In genomic region chr8:105312891-105313481, GRCm38 (mm10) we compare ENCODE assay signal across 16 mouse cellular contexts. TPM values are rescaled to one million over a fixed set of nuclear protein-coding genes. Genes with fewer than 3 reads are reported as not detected.
DNase-seq lines count a peak whose midpoint lies in the region; ATAC-seq and TF ChIP-seq lines count a peak whose summit lies in the region.
"Had no signal": no experiment of that assay in that cellular context is flagged by ENCODE, and none has a peak within 500 bp of the region (broad histone marks: within the 10 kb centered on the region; RNA-seq: fewer than 3 reads in every experiment).

No protein-coding gene starts in this region.

- DNase-seq in cerebellum, adult 11-12 months: peak; percentile 70
- DNase-seq in cerebellum, postnatal 4 days (ENCODE audit: low spot score in 2 of 2): no peak
- no peak for DNase-seq in intestine, embryonic 14.5 days (ENCODE audit: low spot score)
- DNase-seq in liver, embryonic 14.5 days (ENCODE audit: low read depth in 3 of 3, low spot score in 3 of 3): no peak
- no peak for DNase-seq in urinary bladder, postnatal 4 days (ENCODE audit: low spot score in 2 of 2)
- DNase-seq in thymus, postnatal 25 days: no peak
- DNase-seq: adrenal gland, postnatal 25 days; embryo, embryonic 11 days; kidney, adult 8-10 months; layer of hippocampus, postnatal 36 days; lung, embryonic 14.5 days had no signal

- WGBS in intestine, embryonic 14.5 days: 91% methylated on average over 8 of the region's 8 CpGs
- 83% methylated on average over 8 of the region's 8 CpGs for WGBS in intestine, embryonic 15.5 days
- WGBS in liver, embryonic 14.5 days (ENCODE audit: insufficient replicate concordance): 42% methylated on average over 8 of the region's 8 CpGs

- TF ChIP-seq EP300 in liver, embryonic 14.5 days (IDR thresholded peaks at IDR 0.05; ENCODE audit: low read depth): peak; percentile 78

- H3K27me3 ChIP-seq in intestine, embryonic 14.5 days (replicated peaks; ENCODE audit: control insufficient read depth, insufficient read depth, low read length): no peaks in the 10 kb centered on the region
- no peaks in the 10 kb centered on the region for H3K27me3 ChIP-seq in intestine, embryonic 15.5 days (replicated peaks)
- no peaks in the 10 kb centered on the region for H3K27me3 ChIP-seq in liver, embryonic 14.5 days (ENCODE audit: control insufficient read depth, insufficient read depth, low read length)
- H3K27me3 ChIP-seq: CH12.LX; forebrain, embryonic 15.5 days had no signal

- peaks cover 72% of the 10 kb centered on the region for H3K36me3 ChIP-seq in intestine, embryonic 14.5 days (ENCODE audit: control insufficient read depth, insufficient read depth, low read length)
- H3K36me3 ChIP-seq in intestine, embryonic 15.5 days: peaks cover 36% of the 10 kb centered on the region
- peaks cover 76% of the 10 kb centered on the region for H3K36me3 ChIP-seq in liver, embryonic 14.5 days (replicated peaks; ENCODE audit: control insufficient read depth, insufficient read depth, low read depth)

- no peak for TF ChIP-seq CTCF in liver, embryonic 14.5 days (IDR thresholded peaks at IDR 0.05; ENCODE audit: low read depth)

- no peaks in the 10 kb centered on the region for H3K4me1 ChIP-seq in intestine, embryonic 14.5 days (replicated peaks; ENCODE audit: control insufficient read depth, insufficient read depth, low read length)
- H3K4me1 ChIP-seq in intestine, embryonic 15.5 days (replicated peaks): no peaks in the 10 kb centered on the region
- peaks cover 26 to 28% of the 10 kb centered on the region in 2 experiments for H3K4me1 ChIP-seq in liver, embryonic 14.5 days (replicated peaks; ENCODE audit: control insufficient read depth in 2 of 2, insufficient read depth in 2 of 2, low read length in 1 of 2)
- H3K4me1 ChIP-seq: forebrain, embryonic 15.5 days had no signal

- H3K9ac ChIP-seq in intestine, embryonic 14.5 days (ENCODE audit: low read length): no peak overlapping the region
- H3K9ac ChIP-seq in intestine, embryonic 15.5 days: no peak overlapping the region
- H3K9ac ChIP-seq in liver, embryonic 14.5 days (replicated peaks): peak overlapping the region; percentile 32
- H3K9ac ChIP-seq: forebrain, embryonic 15.5 days; lung, embryonic 14.5 days had no signal

- H3K4me3 ChIP-seq in intestine, embryonic 14.5 days (ENCODE audit: low read depth, low read length): no peak overlapping the region
- H3K4me3 ChIP-seq in intestine, embryonic 15.5 days (replicated peaks): no peak overlapping the region
- no peak overlapping the region for H3K4me3 ChIP-seq in liver, embryonic 14.5 days (ENCODE audit: insufficient read depth in 1 of 2, low read depth in 2 of 2, low read length in 2 of 2)
- H3K4me3 ChIP-seq: forebrain, embryonic 15.5 days had no signal

- no peak overlapping the region for H3K27ac ChIP-seq in intestine, embryonic 14.5 days (ENCODE audit: low read depth)
- no peak overlapping the region for H3K27ac ChIP-seq in intestine, embryonic 15.5 days
- H3K27ac ChIP-seq in liver, embryonic 14.5 days: peak overlapping the region; percentile 51
- H3K27ac ChIP-seq: forebrain, embryonic 15.5 days had no signal

- no peak overlapping the region for H3K4me2 ChIP-seq in intestine, embryonic 14.5 days (ENCODE audit: low read length)
- H3K4me2 ChIP-seq in intestine, embryonic 15.5 days (replicated peaks): no peak overlapping the region
- peak overlapping the region; percentile 51 for H3K4me2 ChIP-seq in liver, embryonic 14.5 days (ENCODE audit: low read depth)
- H3K4me2 ChIP-seq: forebrain, embryonic 15.5 days; lung, embryonic 14.5 days had no signal

- H3K9me3 ChIP-seq in intestine, embryonic 14.5 days (ENCODE audit: control insufficient read depth, low read length): no peaks in the 10 kb centered on the region
- no peaks in the 10 kb centered on the region for H3K9me3 ChIP-seq in intestine, embryonic 15.5 days
- H3K9me3 ChIP-seq in liver, embryonic 14.5 days (ENCODE audit: control insufficient read depth, low read length): no peaks in the 10 kb centered on the region
- H3K9me3 ChIP-seq: forebrain, embryonic 15.5 days had no signal

- 0 out of 2 replicates have a peak, but pooled peaks have one; percentile 9 for ATAC-seq in intestine, embryonic 14.5 days (replicated peaks; ENCODE audit: low FRiP score, low TSS enrichment, low read depth)
- no peak for ATAC-seq in intestine, embryonic 15.5 days
- ATAC-seq in erythroblast, adult 5-6 weeks (replicated peaks; ENCODE audit: low FRiP score, poor library complexity, severe bottlenecking): peak; percentile 18
- ATAC-seq in liver, embryonic 14.5 days (ENCODE audit: insufficient read depth): peak; percentile 59
- ATAC-seq: forebrain, embryonic 15.5 days; hindbrain, embryonic 16.5 days had no signal

RNA-seq across cellular contexts. Expression of gene Elmo3, which starts 7.6 kb away (rescaled TPM):
- polyA plus RNA-seq in intestine, embryonic 14.5 days (2014; fragmentation: Nextera tagmentation; extraction: Ambion mirVana): 16.8 and 17.7 TPM in 2 replicates
- 18.3 and 21.2 TPM in 2 replicates for polyA plus RNA-seq in intestine, embryonic 15.5 days (2015; fragmentation: Nextera tagmentation; extraction: Ambion mirVana)
- 13.8 and 17.3 TPM in 2 replicates for total RNA-seq in erythroblast, adult 5-6 weeks (2015; ENCODE audit: low replicate concordance)
- 22.1 and 30.7 TPM in 2 replicates for total RNA-seq in erythroblast, adult 5-6 weeks (2017; ENCODE audit: low replicate concordance)
- polyA plus RNA-seq in liver, embryonic 14.5 days (2012; rRNA removed): 3.6 and 4.2 TPM in 2 replicates
- 2.5 and 2.8 TPM in 2 replicates for polyA plus RNA-seq in liver, embryonic 14.5 days (2014; fragmentation: Nextera tagmentation; extraction: Ambion mirVana)

RNA-seq across cellular contexts. Expression of gene Lrrc29, which starts 13.1 kb away (rescaled TPM):
- 1.9 and 2.3 TPM in 2 replicates for polyA plus RNA-seq in intestine, embryonic 14.5 days (2014; fragmentation: Nextera tagmentation; extraction: Ambion mirVana)
- polyA plus RNA-seq in intestine, embryonic 15.5 days (2015; fragmentation: Nextera tagmentation; extraction: Ambion mirVana): 1.3 and 2.3 TPM in 2 replicates
- total RNA-seq in erythroblast, adult 5-6 weeks (2015; ENCODE audit: low replicate concordance): 13.4 and 35.9 TPM in 2 replicates
- 26.2 and 28.6 TPM in 2 replicates for total RNA-seq in erythroblast, adult 5-6 weeks (2017; ENCODE audit: low replicate concordance)
- polyA plus RNA-seq in liver, embryonic 14.5 days (2012; rRNA removed): 10.4 and 12.1 TPM in 2 replicates
- polyA plus RNA-seq in liver, embryonic 14.5 days (2014; fragmentation: Nextera tagmentation; extraction: Ambion mirVana): 9.1 and 11.4 TPM in 2 replicates

RNA-seq across cellular contexts. Expression of gene Tmem208, which starts 13.2 kb away (rescaled TPM):
- 136 and 138 TPM in 2 replicates for polyA plus RNA-seq in intestine, embryonic 14.5 days (2014; fragmentation: Nextera tagmentation; extraction: Ambion mirVana)
- polyA plus RNA-seq in intestine, embryonic 15.5 days (2015; fragmentation: Nextera tagmentation; extraction: Ambion mirVana): 128 and 151 TPM in 2 replicates
- 51.2 and 56.3 TPM in 2 replicates for total RNA-seq in erythroblast, adult 5-6 weeks (2015; ENCODE audit: low replicate concordance)
- 18.5 and 26.9 TPM in 2 replicates for total RNA-seq in erythroblast, adult 5-6 weeks (2017; ENCODE audit: low replicate concordance)
- polyA plus RNA-seq in liver, embryonic 14.5 days (2012; rRNA removed): 59.1 and 66.5 TPM in 2 replicates
- 103 and 107 TPM in 2 replicates for polyA plus RNA-seq in liver, embryonic 14.5 days (2014; fragmentation: Nextera tagmentation; extraction: Ambion mirVana)

RNA-seq across cellular contexts. Expression of gene E2f4, which starts 15.5 kb away (rescaled TPM):
- polyA plus RNA-seq in intestine, embryonic 14.5 days (2014; fragmentation: Nextera tagmentation; extraction: Ambion mirVana): 114 and 119 TPM in 2 replicates
- polyA plus RNA-seq in intestine, embryonic 15.5 days (2015; fragmentation: Nextera tagmentation; extraction: Ambion mirVana): 84.9 and 90.4 TPM in 2 replicates
- 289 and 294 TPM in 2 replicates for total RNA-seq in erythroblast, adult 5-6 weeks (2015; ENCODE audit: low replicate concordance)
- 120 and 129 TPM in 2 replicates for total RNA-seq in erythroblast, adult 5-6 weeks (2017; ENCODE audit: low replicate concordance)
- polyA plus RNA-seq in liver, embryonic 14.5 days (2012; rRNA removed): 275 and 297 TPM in 2 replicates
- polyA plus RNA-seq in liver, embryonic 14.5 days (2014; fragmentation: Nextera tagmentation; extraction: Ambion mirVana): 206 and 227 TPM in 2 replicates

RNA-seq across cellular contexts. Expression of gene Exoc3l, which starts 17.1 kb away (rescaled TPM):
- 9.8 and 10.1 TPM in 2 replicates for polyA plus RNA-seq in intestine, embryonic 14.5 days (2014; fragmentation: Nextera tagmentation; extraction: Ambion mirVana)
- polyA plus RNA-seq in intestine, embryonic 15.5 days (2015; fragmentation: Nextera tagmentation; extraction: Ambion mirVana): 8.0 and 8.7 TPM in 2 replicates
- total RNA-seq in erythroblast, adult 5-6 weeks (2015; ENCODE audit: low replicate concordance): 0.38 and 5.9 TPM in 2 replicates
- 15.0 and 26.8 TPM in 2 replicates for total RNA-seq in erythroblast, adult 5-6 weeks (2017; ENCODE audit: low replicate concordance)
- 6.2 and 6.5 TPM in 2 replicates for polyA plus RNA-seq in liver, embryonic 14.5 days (2012; rRNA removed)
- polyA plus RNA-seq in liver, embryonic 14.5 days (2014; fragmentation: Nextera tagmentation; extraction: Ambion mirVana): 4.5 and 4.7 TPM in 2 replicates
